Mouse (Mus musculus): Measurements from ENCODE around the gene U2af1l4.

The U2af1l4 gene

DNA sequence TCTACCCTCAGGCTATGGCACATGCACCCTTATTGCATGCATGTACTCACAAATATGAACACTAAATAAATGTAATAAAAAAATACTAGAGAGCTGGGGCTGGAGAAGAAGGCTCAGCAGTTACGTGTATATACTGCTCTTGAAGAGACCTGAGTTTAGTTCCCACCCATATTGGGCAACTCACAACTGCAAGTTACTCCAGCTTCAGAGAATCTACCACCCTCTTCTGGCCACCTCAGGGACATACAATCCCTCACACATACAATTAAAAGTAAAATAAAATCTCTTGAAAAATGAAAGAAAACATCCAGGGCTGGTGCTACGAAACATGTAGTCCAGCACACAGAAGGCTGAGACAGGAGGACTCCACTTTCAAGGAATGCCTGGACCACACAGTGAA, 51.4 kb downstream of the U2af1l4 start:
- DNase-seq, result no peak

All from kidney, adult 8-10 months (tissue).